Comparison of ENCODE assay signal across 8 mouse cellular contexts in genomic region chr6:142519110-142519509, GRCm38 (mm10). TPM values are rescaled to one million over a fixed set of nuclear protein-coding genes. Genes with fewer than 3 reads are reported as not detected.
DNase-seq lines count a peak whose midpoint lies in the region; ATAC-seq and TF ChIP-seq lines count a peak whose summit lies in the region.

No protein-coding gene starts in this region.

- peak; percentile 71 to 75 for ATAC-seq in hematopoietic stem cell, adult 5-6 weeks (replicated peaks in 1 of 2; ENCODE audit: insufficient read depth in 1 of 2, low FRiP score in 2 of 2, low TSS enrichment in 1 of 2, low read depth in 1 of 2, poor library complexity in 2 of 2, severe bottlenecking in 2 of 2)
- peak; percentile 42; the same call in 1 of the 2 replicates for ATAC-seq in stomach, embryonic 14.5 days (ENCODE audit: insufficient number of reproducible peaks, insufficient read depth, low FRiP score, low read depth)

- H3K9ac ChIP-seq in stomach, embryonic 14.5 days (replicated peaks; ENCODE audit: low read depth, low read length) = no peak overlapping the region

- H3K4me1 ChIP-seq in thymus, adult 2 months (replicated peaks; ENCODE audit: control insufficient read depth, insufficient read depth, low read length) = no peaks in the 10 kb centered on the region
- H3K4me1 ChIP-seq in stomach, embryonic 14.5 days (ENCODE audit: control insufficient read depth, insufficient read depth, low read length) = no peaks in the 10 kb centered on the region

- H3K9me3 ChIP-seq in stomach, embryonic 14.5 days (ENCODE audit: control insufficient read depth, low read depth, low read length) = no peaks in the 10 kb centered on the region

- no peak for TF ChIP-seq CTCF in thymus, adult 2 months (IDR thresholded peaks at IDR 0.05; ENCODE audit: borderline replicate concordance, control insufficient read depth, extremely low read depth, insufficient read depth, low read length, poor library complexity)

- no peak overlapping the region for H3K4me2 ChIP-seq in stomach, embryonic 14.5 days (replicated peaks; ENCODE audit: low read depth, low read length)

- no peaks in the 10 kb centered on the region for H3K36me3 ChIP-seq in thymus, adult 2 months (ENCODE audit: control insufficient read depth, insufficient read depth, low read length)
- no peaks in the 10 kb centered on the region for H3K36me3 ChIP-seq in stomach, embryonic 14.5 days (ENCODE audit: control insufficient read depth, insufficient read depth, low read length)

- no peak overlapping the region for H3K27ac ChIP-seq in thymus, adult 2 months (ENCODE audit: control insufficient read depth, insufficient read depth, low read length)
- no peak overlapping the region for H3K27ac ChIP-seq in stomach, embryonic 14.5 days (ENCODE audit: low read length)

- WGBS in thymus, adult 2 months = 10% methylated on average over 6 of the region's 6 CpGs
- 19% methylated on average over 6 of the region's 6 CpGs for WGBS in stomach, embryonic 14.5 days

- no peak for TF ChIP-seq POLR2A in thymus, adult 2 months (IDR thresholded peaks at IDR 0.05; ENCODE audit: control insufficient read depth, extremely low read depth, insufficient read depth, low read length, poor library complexity)

- no peaks in the 10 kb centered on the region for H3K27me3 ChIP-seq in thymus, adult 2 months (ENCODE audit: control insufficient read depth, insufficient read depth, low read length)
- H3K27me3 ChIP-seq in stomach, embryonic 14.5 days (ENCODE audit: control insufficient read depth, insufficient read depth, low read length) = no peaks in the 10 kb centered on the region

- DNase-seq in adrenal gland, postnatal 10 days = peak; percentile 19
- no peak for DNase-seq in adrenal gland, postnatal 14 days
- peak; percentile 37 for DNase-seq in thymus, adult 2 months
- DNase-seq in thymus, adult 18-20 months = no peak
- peak; percentile 19 for DNase-seq in lung, postnatal 14 days
- DNase-seq in heart, adult 8-10 months (ENCODE audit: low spot score) = no peak

- H3K4me3 ChIP-seq in thymus, adult 2 months (ENCODE audit: control insufficient read depth, insufficient read depth, low read length) = no peak overlapping the region
- H3K4me3 ChIP-seq in stomach, embryonic 14.5 days (ENCODE audit: low read depth, low read length) = no peak overlapping the region

RNA-seq across cellular contexts. Expression of gene Ldhb, which starts 11.4 kb away (rescaled TPM):
- 100 to 1,000 TPM; 483 to 579 TPM for total RNA-seq in adrenal gland, postnatal 10 days (2021)
- 446 and 476 TPM in 2 replicates for total RNA-seq in adrenal gland, postnatal 14 days (2021)
- polyA plus RNA-seq in thymus, adult 2 months (2012; rRNA removed) = 394 and 525 TPM in 2 replicates
- 55.2 and 63.5 TPM in 2 replicates for total RNA-seq in hematopoietic stem cell, adult 5-6 weeks (2017)
- polyA plus RNA-seq in stomach, embryonic 14.5 days (2014; fragmentation: Nextera tagmentation; extraction: Ambion mirVana) = 227 and 237 TPM in 2 replicates
- 1,000 to 10,000 TPM; 3,276 to 3,540 (median 3,455) TPM for total RNA-seq in heart, adult 8-10 months (2022)

RNA-seq across cellular contexts. Expression of gene Gys2, which starts 46.2 kb away (rescaled TPM):
- total RNA-seq in adrenal gland, postnatal 10 days (2021) = 10 to 100 TPM in 1 of 2 experiments, 1 to 10 TPM in 1; 9.9 to 42.7 TPM
- total RNA-seq in adrenal gland, postnatal 14 days (2021) = 4.3 and 15.7 TPM in 2 replicates
- polyA plus RNA-seq in thymus, adult 2 months (2012; rRNA removed) = 0.74 and 1.1 TPM in 2 replicates
- not detected in 2 replicates for total RNA-seq in hematopoietic stem cell, adult 5-6 weeks (2017)
- not detected in 2 replicates for polyA plus RNA-seq in stomach, embryonic 14.5 days (2014; fragmentation: Nextera tagmentation; extraction: Ambion mirVana)
- total RNA-seq in heart, adult 8-10 months (2022) = not detected

RNA-seq across cellular contexts. Expression of gene Kcnj8, which starts 52.3 kb away (rescaled TPM):
- 10 to 100 TPM; 22.2 to 23.9 TPM for total RNA-seq in adrenal gland, postnatal 10 days (2021)
- total RNA-seq in adrenal gland, postnatal 14 days (2021) = 20.5 and 24.1 TPM in 2 replicates
- polyA plus RNA-seq in thymus, adult 2 months (2012; rRNA removed) = 3.1 and 3.9 TPM in 2 replicates
- total RNA-seq in hematopoietic stem cell, adult 5-6 weeks (2017) = 0.65 TPM in 1 of 2 replicates, not detected in the other
- 98.2 and 99.7 TPM in 2 replicates for polyA plus RNA-seq in stomach, embryonic 14.5 days (2014; fragmentation: Nextera tagmentation; extraction: Ambion mirVana)
- total RNA-seq in heart, adult 8-10 months (2022) = 10 to 100 TPM; 16.2 to 25.0 (median 18.3) TPM

Comparison
In these comparisons a context has a peak if more than half of its experiments do, and no peak if none do; other contexts are left out.
1. DNase-seq: peak in adrenal gland, postnatal 10 days (single experiment), thymus, adult 2 months (single experiment) and lung, postnatal 14 days (single experiment); none in adrenal gland, postnatal 14 days (single experiment), thymus, adult 18-20 months (0 of 2) and heart, adult 8-10 months (single experiment).
2. RNA of gene Kcnj8, which starts 52.3 kb away (total RNA-seq): 22.2 to 23.9 TPM in adrenal gland, postnatal 10 days, 20.5 to 24.1 TPM in adrenal gland, postnatal 14 days and 16.2 to 25.0 TPM in heart, adult 8-10 months; 0.65 TPM in hematopoietic stem cell, adult 5-6 weeks; every median in the first group is over 10 times any median in the second.